Mouse (Mus musculus): ENCODE results near the gene Snupn.

DNA sequence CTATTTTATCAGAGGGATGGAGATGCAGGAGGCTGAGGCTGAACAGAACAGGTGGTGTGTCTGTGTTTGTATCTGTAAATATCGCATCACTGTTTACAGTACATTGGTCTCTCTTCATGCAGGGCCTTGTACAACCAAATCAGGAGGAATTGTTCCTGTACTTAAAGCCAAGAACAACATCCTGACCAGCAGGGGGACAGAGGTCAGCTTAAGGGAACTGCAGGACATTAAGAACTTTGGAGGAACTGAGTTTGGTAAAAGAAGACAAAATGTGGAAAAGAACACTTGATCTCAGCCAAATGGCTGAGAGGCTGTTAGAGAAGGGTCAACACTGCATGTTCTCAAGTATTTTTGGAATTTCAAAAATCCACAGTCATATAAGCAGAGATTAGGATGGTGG lies 64.1 kb downstream of the Snupn start:
- TF ChIP-seq USF1 (IDR thresholded peaks at IDR 0.05; ENCODE audit: low read depth): no peak
- TF ChIP-seq POLR2A (IDR thresholded peaks at IDR 0.05; ENCODE audit: insufficient read length, low read depth): no peak
- TF ChIP-seq MAX (IDR thresholded peaks at IDR 0.05; ENCODE audit: low read depth): no peak
